Mouse (Mus musculus) megakaryocyte, embryonic 14.5 days (primary cell): Measurements from ENCODE around the gene Ina.

Source experiments
- FLI1 ChIP-seq: IDR thresholded peaks from 2 replicates; pipeline ENCODE4 v1.6.1; 2012; ENCODE audit warnings: low read length, inconsistent platforms, mixed read lengths
- GATA1 ChIP-seq: IDR thresholded peaks from 3 replicates; pipeline ENCODE4 v1.6.1; 2012; ENCODE audit warnings: mixed read lengths, low read length, inconsistent platforms, borderline replicate concordance

GRCm38 (mm10) chr19:46967861-46968260, 46.6 kb upstream of the Ina start:
- TF ChIP-seq GATA1, result no peak
- no peak for TF ChIP-seq FLI1
